Mouse (Mus musculus): Measurements from ENCODE around the gene Lmo4.

- no peak for TF ChIP-seq GATA1 (IDR thresholded peaks at IDR 0.05; ENCODE audit: borderline replicate concordance, low read length)
- TF ChIP-seq CTCF (IDR thresholded peaks at IDR 0.05; ENCODE audit: low read depth, low read length): no peak
Measured at GRCm38 (mm10) chr3:144142939-144143338, 62.1 kb downstream of the Lmo4 start.
